Mouse (Mus musculus) spleen, adult 2 months (tissue): ENCODE measurements around the gene Glis1.

Source experiments
- CTCF ChIP-seq: fragments of 200-500 bp; IDR thresholded peaks from 2 replicates; pipeline ENCODE4 v1.5.1; 2011; ENCODE audit warnings: mild to moderate bottlenecking, inconsistent platforms; ENCODE audit not compliant: insufficient read depth, insufficient read length, insufficient replicate concordance; ENCODE audit errors: extremely low read depth
- POLR2A ChIP-seq: fragments of 200-500 bp; IDR thresholded peaks from 2 replicates; pipeline ENCODE4 v1.6.1; 2011; ENCODE audit warnings: low read depth, low read length, inconsistent platforms

GRCm38 (mm10) chr4:107482541-107482940 lies 48.1 kb downstream of the Glis1 start:
- TF ChIP-seq POLR2A (no peak), CTCF (no peak)
